Mouse (Mus musculus) liver, adult 2 months (tissue): Measurements from ENCODE around the gene Nrarp.

Source experiments
- CTCF ChIP-seq: fragments of 200-500 bp; IDR thresholded peaks from 2 replicates; pipeline ENCODE4 v1.5.1; 2011; ENCODE audit warnings: low read depth, low read length, control low read depth
- POLR2A ChIP-seq: fragments of 200-500 bp; IDR thresholded peaks from 2 replicates; pipeline ENCODE4 v1.6.1; 2011; ENCODE audit warnings: low read length, control low read depth; ENCODE audit not compliant: insufficient read depth; ENCODE audit errors: extremely low read depth

DNA sequence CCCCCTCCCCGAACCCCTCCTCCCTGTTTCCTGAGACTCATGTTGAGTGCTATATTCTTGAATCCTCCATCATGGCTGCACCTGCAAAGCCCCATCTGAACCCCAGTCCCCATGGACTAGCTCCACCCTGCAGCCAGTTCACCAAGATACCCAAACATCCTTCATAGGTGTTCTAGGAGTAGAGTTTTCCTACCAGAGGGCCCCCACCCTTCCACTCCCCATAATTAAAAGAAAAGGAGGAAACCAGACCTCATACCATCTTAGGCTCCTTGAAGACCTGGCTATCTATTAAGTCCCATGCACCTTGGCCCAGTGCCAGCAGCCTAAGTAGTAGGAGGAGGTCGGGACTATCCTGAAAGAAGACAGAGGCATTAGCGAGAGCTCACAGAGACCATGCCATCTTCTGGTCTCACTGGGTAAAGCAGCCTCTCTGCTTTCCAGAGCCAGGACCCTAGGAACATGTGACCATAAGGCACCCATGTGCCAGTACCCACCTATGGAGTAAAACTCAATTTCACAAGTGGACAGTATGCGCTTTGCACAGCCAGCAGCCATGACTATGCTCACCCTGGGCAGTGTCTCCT, 23.2 kb downstream of the Nrarp start:
- no peak for TF ChIP-seq CTCF
- TF ChIP-seq POLR2A = no peak
